Mouse (Mus musculus) cortical plate, adult 2 months (tissue): ENCODE data around the gene Tbc1d15.

ENCODE experiments used
- CTCF ChIP-seq: fragments of 200-500 bp; IDR thresholded peaks from 2 replicates; pipeline ENCODE4 v1.5.1; 2011; ENCODE audit warnings: mild to moderate bottlenecking, control low read depth, low read length; ENCODE audit not compliant: insufficient read depth; ENCODE audit errors: extremely low read depth
- POLR2A ChIP-seq: fragments of 200-500 bp; IDR thresholded peaks from 2 replicates; pipeline ENCODE4 v1.6.1; 2011; ENCODE audit warnings: mild to moderate bottlenecking, low read length, control low read depth; ENCODE audit not compliant: insufficient read depth; ENCODE audit errors: extremely low read depth

GRCm38 (mm10) chr10:115205825-115206224 lies 45.4 kb downstream of the Tbc1d15 start:
- TF ChIP-seq CTCF (no peak), POLR2A (no peak)
